Mouse (Mus musculus): ENCODE results near the gene Eno4. TPM values are rescaled to one million over a fixed set of nuclear protein-coding genes. Genes with fewer than 3 reads are reported as not detected.

Eno4 gene
- polyA plus RNA-seq (2014; fragmentation: Illumina TruSeq; extraction: RNeasy Lipid Tissue Mini Kit (QIAGEN cat#74804)): 1.5 TPM

DNA sequence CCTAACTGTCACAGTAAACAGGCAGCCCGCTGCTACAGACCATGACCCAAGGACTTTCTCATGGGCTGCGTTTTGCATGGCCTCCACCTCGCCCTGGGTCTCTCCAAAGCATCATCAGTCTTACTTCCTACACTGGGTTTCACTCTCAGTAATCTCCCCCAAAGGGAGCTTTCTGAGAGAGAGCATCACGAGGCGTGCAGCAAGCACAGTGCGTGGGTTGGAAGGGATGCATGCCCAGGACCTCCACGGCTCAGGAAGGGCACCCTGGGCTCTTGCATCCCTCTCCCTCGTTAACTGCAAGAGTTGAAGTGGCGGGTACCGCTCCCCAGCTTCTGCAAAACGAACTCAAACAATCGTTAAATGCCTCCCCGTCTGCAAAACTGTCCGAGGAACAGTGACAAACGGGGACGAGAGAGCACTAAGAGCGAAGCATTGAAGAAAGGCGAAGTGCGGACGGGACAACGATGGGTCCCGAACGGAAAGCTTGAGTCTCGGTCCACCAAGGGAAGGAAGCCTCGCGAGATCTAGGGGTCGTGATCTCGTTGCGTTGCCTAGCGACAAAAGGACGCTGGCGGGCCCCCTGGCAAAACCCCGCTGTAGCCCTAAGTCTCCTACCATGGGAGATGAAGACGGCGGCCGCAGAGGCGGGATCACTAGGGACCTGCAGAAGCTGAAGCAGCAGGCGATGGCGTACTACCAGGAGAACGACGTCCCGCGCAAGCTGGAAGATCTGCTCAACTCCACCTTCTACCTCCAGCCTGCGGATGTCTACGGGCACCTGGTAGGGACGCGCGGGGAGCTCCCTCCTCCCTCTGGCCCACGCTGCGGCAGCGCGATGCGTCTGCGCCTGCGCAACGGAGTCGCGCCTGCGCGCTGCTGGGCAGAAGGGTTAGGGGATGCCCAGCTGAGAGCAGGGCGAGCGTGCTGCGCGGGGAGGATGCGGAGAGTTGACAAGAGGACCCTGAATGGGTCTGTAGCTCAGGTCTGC is at the start of gene Eno4, which contains the start of gene Hspa12a:
Eno4 (plus strand) TSS at position 585 of the 988 bp plus-strand sequence.
Hspa12a (minus strand) TSS at position 814 of the 988 bp plus-strand sequence.

Other genes starting within 250 kb of the Eno4 start
- not detected for gene Pnliprp1, start 214.5 kb upstream of the Eno4 start, polyA plus RNA-seq (2014; fragmentation: Illumina TruSeq; extraction: RNeasy Lipid Tissue Mini Kit (QIAGEN cat#74804))
- gene Pnliprp2, start 183.7 kb upstream of the Eno4 start, polyA plus RNA-seq (2014; fragmentation: Illumina TruSeq; extraction: RNeasy Lipid Tissue Mini Kit (QIAGEN cat#74804)): not detected
- gene 1700019N19Rik, start 149.0 kb upstream of the Eno4 start, polyA plus RNA-seq (2014; fragmentation: Illumina TruSeq; extraction: RNeasy Lipid Tissue Mini Kit (QIAGEN cat#74804)): not detected
- gene Hspa12a, start 229 bp downstream of the Eno4 start, polyA plus RNA-seq (2014; fragmentation: Illumina TruSeq; extraction: RNeasy Lipid Tissue Mini Kit (QIAGEN cat#74804)): 35.0 TPM
- gene Shtn1, start 132.7 kb downstream of the Eno4 start, polyA plus RNA-seq (2014; fragmentation: Illumina TruSeq; extraction: RNeasy Lipid Tissue Mini Kit (QIAGEN cat#74804)): 30.8 TPM
- gene Vax1, start 226.6 kb downstream of the Eno4 start, polyA plus RNA-seq (2014; fragmentation: Illumina TruSeq; extraction: RNeasy Lipid Tissue Mini Kit (QIAGEN cat#74804)): not detected